Mouse (Mus musculus): Measurements from ENCODE around the gene Fkbp15.

Fkbp15 gene

GRCm38 (mm10) chr4:62372818-62373520 lies 12.6 kb upstream of the Fkbp15 start:
- DNase-seq (ENCODE audit: low spot score): no peak

- DNase-seq (ENCODE audit: low spot score): no peak
Observed at GRCm38 (mm10) chr4:62372410-62372809, 12.1 kb upstream of the Fkbp15 start.

- no peak for DNase-seq (ENCODE audit: low spot score)
Observed at GRCm38 (mm10) chr4:62369091-62369490, 8.7 kb upstream of the Fkbp15 start.

- DNase-seq (ENCODE audit: low spot score): no peak
Observed at GRCm38 (mm10) chr4:62367586-62367985, 7.2 kb upstream of the Fkbp15 start.

- DNase-seq (ENCODE audit: low spot score): no peak
Observed at GRCm38 (mm10) chr4:62366291-62366690, 5.9 kb upstream of the Fkbp15 start.

GRCm38 (mm10) chr4:62364299-62364698 lies 4.0 kb upstream of the Fkbp15 start:
- DNase-seq (ENCODE audit: low spot score): no peak

GRCm38 (mm10) chr4:62362437-62362836 lies 2.1 kb upstream of the Fkbp15 start:
- no peak for DNase-seq (ENCODE audit: low spot score)

- no peak for DNase-seq (ENCODE audit: low spot score)
Observed at GRCm38 (mm10) chr4:62361997-62362396, 1.6 kb upstream of the Fkbp15 start.

- DNase-seq (ENCODE audit: low spot score): no peak
Observed at GRCm38 (mm10) chr4:62361571-62361970, 1.2 kb upstream of the Fkbp15 start.

- no peak for DNase-seq (ENCODE audit: low spot score)
Observed at GRCm38 (mm10) chr4:62360805-62361455, 582 bp upstream of the Fkbp15 start.

- DNase-seq (ENCODE audit: low spot score): no peak
Observed at GRCm38 (mm10) chr4:62359256-62359775, 1.0 kb downstream of the Fkbp15 start.

GRCm38 (mm10) chr4:62357631-62358148 lies 2.7 kb downstream of the Fkbp15 start:
- no peak for DNase-seq (ENCODE audit: low spot score)

GRCm38 (mm10) chr4:62349371-62349770 lies 11.0 kb downstream of the Fkbp15 start:
- DNase-seq (ENCODE audit: low spot score): no peak

GRCm38 (mm10) chr4:62348329-62348705 lies 12.0 kb downstream of the Fkbp15 start:
- no peak for DNase-seq (ENCODE audit: low spot score)

GRCm38 (mm10) chr4:62347605-62348328 lies 12.6 kb downstream of the Fkbp15 start:
- no peak for DNase-seq (ENCODE audit: low spot score)

- DNase-seq (ENCODE audit: low spot score): no peak
Observed at GRCm38 (mm10) chr4:62345827-62346226, 14.5 kb downstream of the Fkbp15 start.

GRCm38 (mm10) chr4:62344000-62344399 lies 16.3 kb downstream of the Fkbp15 start:
- no peak for DNase-seq (ENCODE audit: low spot score)

- no peak for DNase-seq (ENCODE audit: low spot score)
Observed at GRCm38 (mm10) chr4:62338536-62338935, 21.8 kb downstream of the Fkbp15 start.

- no peak for DNase-seq (ENCODE audit: low spot score)
Observed at GRCm38 (mm10) chr4:62331977-62332376, 28.4 kb downstream of the Fkbp15 start.

- DNase-seq (ENCODE audit: low spot score): no peak
Observed at GRCm38 (mm10) chr4:62328941-62329660, 31.2 kb downstream of the Fkbp15 start.

- DNase-seq (ENCODE audit: low spot score): no peak
Observed at GRCm38 (mm10) chr4:62326111-62326510, 34.2 kb downstream of the Fkbp15 start.

GRCm38 (mm10) chr4:62322684-62323083 lies 37.7 kb downstream of the Fkbp15 start:
- no peak for DNase-seq (ENCODE audit: low spot score)
